Mouse (Mus musculus): ENCODE measurements at regions not wholly inside any gene's neighbourhood (a gene's known extent, or its start where the extent isn't known, plus 50 kb on each side); places are given as distances from the start of the nearest gene placed in this dataset.
A peak's percentile ranks its signal among the peaks of the same experiment; 100 is the strongest.

DNA sequence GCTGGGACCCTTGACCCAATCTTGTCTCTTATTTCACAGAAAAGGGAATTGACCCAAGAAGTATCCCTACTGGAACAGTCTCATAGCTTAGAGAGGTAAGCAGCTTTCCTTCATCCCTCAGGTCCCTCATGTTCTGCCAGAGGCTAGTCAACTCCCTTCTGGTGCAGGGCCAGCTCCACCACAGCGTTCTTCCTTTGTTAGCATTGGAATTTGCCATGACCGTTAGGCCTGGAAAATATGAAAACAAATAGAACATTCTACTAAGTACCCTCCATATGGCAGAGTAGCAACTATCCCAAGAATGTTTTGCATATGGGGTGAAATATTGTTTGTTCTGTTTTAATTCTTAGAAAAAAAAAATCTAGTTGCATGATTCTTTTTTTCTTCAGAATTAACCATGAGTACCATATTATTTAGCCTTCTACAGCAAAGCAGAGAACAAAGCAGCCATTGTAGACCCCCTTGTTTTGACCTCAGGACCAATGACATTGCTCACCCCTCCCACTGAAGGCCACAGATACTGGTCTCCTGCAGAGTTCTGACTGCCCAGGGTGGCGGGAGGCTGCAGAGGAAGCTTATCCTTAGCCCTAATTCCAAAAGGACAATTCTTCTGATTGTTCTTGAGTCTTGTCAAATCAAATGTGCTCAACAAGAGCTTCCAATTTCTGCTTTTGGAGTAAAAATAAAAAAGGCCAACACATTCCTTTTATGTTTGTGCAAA, 78.1 kb upstream of the Ehbp1 start:
- no peaks in the 10 kb centered on the region for H3K36me3 ChIP-seq (ENCODE audit: insufficient read depth)
- H3K4me1 ChIP-seq (ENCODE audit: insufficient read depth), result no peaks in the 10 kb centered on the region
- H3K9me3 ChIP-seq (ENCODE audit: low read depth, low read length), result no peaks in the 10 kb centered on the region
- no peak overlapping the region for H3K4me3 ChIP-seq (ENCODE audit: low read depth, low read length)
- H3K27ac ChIP-seq (ENCODE audit: low read depth), result no peak overlapping the region
- DNase-seq, result no peak
- TF ChIP-seq CTCF (IDR thresholded peaks at IDR 0.05; ENCODE audit: low read depth), result no peak
- H3K9ac ChIP-seq, result no peak overlapping the region
- ATAC-seq (ENCODE audit: insufficient read depth), result no peak
- no peaks in the 10 kb centered on the region for H3K27me3 ChIP-seq (ENCODE audit: insufficient read depth, low read length)
- 57% methylated on average over 3 of the region's 3 CpGs for WGBS
- H3K4me2 ChIP-seq, result no peak overlapping the region

DNA sequence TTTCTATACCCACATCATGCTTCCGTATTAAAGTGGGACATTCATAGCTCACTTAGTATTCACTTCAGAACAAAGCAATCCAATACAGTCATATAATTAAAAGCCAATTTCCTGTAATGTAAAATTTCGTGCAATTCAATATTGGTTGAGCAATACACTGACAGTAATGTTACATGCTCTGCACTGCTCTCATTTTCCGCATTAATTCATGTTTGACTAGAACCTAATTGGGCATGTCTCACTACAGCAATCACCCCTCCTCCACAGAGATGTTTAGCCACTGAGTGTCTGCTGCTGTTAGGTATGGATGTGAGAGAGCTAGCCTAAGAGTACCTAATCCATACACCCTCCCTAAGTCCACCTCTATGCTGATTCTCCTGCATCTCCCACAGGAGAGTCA, 79.7 kb upstream of the Ehbp1 start:
- Histone ChIP-seq H3K27ac (ENCODE audit: low read depth) (no peak overlapping the region), H3K27me3 (ENCODE audit: insufficient read depth, low read length) (no peaks in the 10 kb centered on the region), H3K9ac (no peak overlapping the region), H3K4me3 (ENCODE audit: low read depth, low read length) (no peak overlapping the region), H3K36me3 (ENCODE audit: insufficient read depth) (no peaks in the 10 kb centered on the region), H3K9me3 (ENCODE audit: low read depth, low read length) (no peaks in the 10 kb centered on the region), H3K4me1 (ENCODE audit: insufficient read depth) (no peaks in the 10 kb centered on the region), H3K4me2 (no peak overlapping the region)
- DNase-seq (no peak), ATAC-seq (ENCODE audit: insufficient read depth) (no peak)
- TF ChIP-seq CTCF (IDR thresholded peaks at IDR 0.05; ENCODE audit: low read depth), result no peak
- WGBS, result 87% methylated on average over 3 of the region's 3 CpGs

DNA sequence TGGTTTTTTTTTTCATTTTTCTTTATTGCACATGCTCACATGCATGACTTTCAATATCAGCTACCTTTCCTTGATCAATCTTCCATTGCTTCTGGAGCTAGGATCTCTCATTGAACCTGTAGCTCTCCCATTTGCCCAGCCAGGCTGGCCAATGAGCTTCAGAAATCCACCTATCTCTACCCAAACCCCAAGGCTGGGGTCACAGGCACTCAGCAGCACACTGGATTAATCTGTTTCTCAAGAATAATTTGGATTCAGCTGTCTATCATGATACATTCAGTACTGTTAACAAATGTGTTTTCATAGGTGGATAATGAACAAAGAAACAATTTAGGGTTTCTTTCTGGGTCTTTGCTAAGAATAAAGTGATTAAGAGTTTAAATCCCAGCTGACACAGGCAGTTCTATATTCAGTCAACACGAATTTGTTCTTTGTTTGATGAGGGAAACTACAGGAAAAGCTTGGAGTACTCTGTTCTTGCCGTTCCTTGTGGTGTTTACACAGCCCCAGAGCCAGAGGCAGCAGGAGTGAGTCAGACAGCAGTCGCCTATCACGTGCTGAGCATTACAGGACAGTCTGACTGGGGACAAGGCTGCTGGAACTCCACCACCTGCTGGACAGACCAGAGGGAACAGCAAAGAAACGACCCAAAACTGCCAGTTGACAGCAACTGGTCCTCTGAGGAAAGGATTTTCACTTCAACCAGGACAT, 74.6 kb upstream of the Tmem17 start:
- Histone ChIP-seq H3K9ac (no peak overlapping the region), H3K4me3 (ENCODE audit: low read depth, low read length) (no peak overlapping the region), H3K36me3 (ENCODE audit: insufficient read depth) (no peaks in the 10 kb centered on the region), H3K27me3 (ENCODE audit: insufficient read depth, low read length) (no peaks in the 10 kb centered on the region), H3K4me2 (no peak overlapping the region), H3K27ac (ENCODE audit: low read depth) (0 out of 2 replicates have a peak overlapping the region, but pooled peaks have one; percentile 60), H3K4me1 (ENCODE audit: insufficient read depth) (peaks cover 15% of the 10 kb centered on the region; the same call in 1 of the 2 replicates), H3K9me3 (ENCODE audit: low read depth, low read length) (no peaks in the 10 kb centered on the region)
- WGBS, result 6% methylated on average over 5 of the region's 5 CpGs
- DNase-seq, result peak; percentile 80
- TF ChIP-seq CTCF (IDR thresholded peaks at IDR 0.05; ENCODE audit: low read depth), result peak; percentile 71
- ATAC-seq (ENCODE audit: insufficient read depth), result peak; percentile 95

DNA sequence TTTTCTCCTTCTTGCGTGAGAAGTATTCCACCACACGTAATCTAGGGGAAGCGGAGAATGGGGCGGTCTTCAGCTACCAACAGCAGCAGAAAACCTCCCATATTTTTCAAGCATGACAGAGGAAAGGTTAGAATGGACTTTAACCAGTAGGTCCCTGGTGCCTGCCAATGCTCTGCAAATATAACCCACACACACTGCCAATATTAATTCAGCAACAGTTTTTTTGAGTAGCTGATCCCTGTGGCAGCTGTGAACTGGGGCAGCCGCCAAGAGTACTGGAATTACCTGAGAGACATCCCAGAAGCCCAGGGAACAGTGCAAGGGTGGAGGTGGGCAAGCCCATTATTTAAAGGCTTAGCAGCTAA, 74.1 kb upstream of the Tmem17 start:
- Histone ChIP-seq H3K27ac (ENCODE audit: low read depth) (peak overlapping the region; percentile 60), H3K4me1 (ENCODE audit: insufficient read depth) (peaks cover 15% of the 10 kb centered on the region; the same call in 1 of the 2 replicates), H3K4me2 (no peak overlapping the region), H3K27me3 (ENCODE audit: insufficient read depth, low read length) (no peaks in the 10 kb centered on the region), H3K4me3 (ENCODE audit: low read depth, low read length) (no peak overlapping the region), H3K9ac (no peak overlapping the region), H3K9me3 (ENCODE audit: low read depth, low read length) (no peaks in the 10 kb centered on the region), H3K36me3 (ENCODE audit: insufficient read depth) (no peaks in the 10 kb centered on the region)
- ATAC-seq (ENCODE audit: insufficient read depth) (no peak; the same call in 1 of the 2 replicates), DNase-seq (no peak)
- no peak for TF ChIP-seq CTCF (IDR thresholded peaks at IDR 0.05; ENCODE audit: low read depth)
- WGBS, result 69% methylated on average over 5 of the region's 5 CpGs

DNA sequence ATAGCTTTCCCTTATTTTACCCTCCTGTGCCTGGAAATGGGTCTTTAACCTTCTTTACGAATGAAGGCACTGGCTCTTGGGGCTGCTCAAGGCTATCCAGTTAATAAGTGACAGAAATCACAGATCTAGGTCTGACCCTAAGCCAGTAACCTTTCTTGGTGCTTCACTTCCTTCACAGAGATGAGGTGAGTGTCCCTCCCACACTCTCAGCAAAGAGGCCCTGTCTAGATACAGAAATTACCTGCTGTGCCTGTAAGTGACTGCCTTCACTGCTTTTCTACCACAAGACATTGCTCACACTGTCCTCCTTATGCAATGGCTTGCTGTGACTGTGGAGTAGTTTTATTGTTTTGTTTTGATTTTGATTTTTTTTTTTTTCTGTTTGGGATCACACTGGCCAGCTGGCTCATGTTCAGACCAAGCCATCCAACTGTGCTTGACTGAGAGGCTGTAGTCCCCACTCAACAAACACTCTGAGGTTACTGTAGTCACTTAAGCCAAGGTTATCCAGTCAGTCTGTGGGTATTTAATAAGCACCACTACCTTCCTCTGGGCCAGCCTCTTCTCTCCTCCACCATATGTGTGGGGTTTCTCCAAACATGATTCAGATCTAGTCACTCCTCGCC, 73.3 kb upstream of the Tmem17 start:
- no peak for TF ChIP-seq CTCF (IDR thresholded peaks at IDR 0.05; ENCODE audit: low read depth)
- H3K27ac ChIP-seq (ENCODE audit: low read depth), result peak overlapping the region; percentile 33; the same call in 1 of the 2 replicates

DNA sequence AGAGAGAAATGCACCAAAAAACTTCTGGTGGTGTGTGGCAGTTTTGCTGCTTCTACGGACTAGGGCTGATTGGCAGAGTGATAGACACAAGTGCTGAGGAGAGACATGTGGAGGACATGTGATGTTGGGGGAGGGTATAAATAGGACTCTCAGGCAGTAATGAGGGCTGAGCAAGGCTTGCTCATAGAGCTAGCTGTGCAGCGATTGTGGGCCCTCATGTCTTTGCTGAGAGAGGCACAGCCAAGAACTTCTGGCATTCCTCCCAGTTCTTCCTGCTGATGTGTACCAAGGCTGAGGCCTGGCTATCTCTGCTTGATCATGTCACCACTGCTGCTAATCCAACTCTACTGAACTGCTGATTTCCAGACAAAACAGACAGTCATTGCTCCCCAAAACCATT, 71.4 kb upstream of the Tmem17 start:
- peak; percentile 92 for DNase-seq
- Histone ChIP-seq H3K36me3 (ENCODE audit: insufficient read depth) (no peaks in the 10 kb centered on the region), H3K4me3 (ENCODE audit: low read depth, low read length) (no peak overlapping the region), H3K9me3 (ENCODE audit: low read depth, low read length) (no peaks in the 10 kb centered on the region), H3K27ac (ENCODE audit: low read depth) (peak overlapping the region; percentile 70; the same call in 1 of the 2 replicates), H3K4me1 (ENCODE audit: insufficient read depth) (peaks cover 15% of the 10 kb centered on the region; the same call in 1 of the 2 replicates), H3K4me2 (no peak overlapping the region), H3K27me3 (ENCODE audit: insufficient read depth, low read length) (no peaks in the 10 kb centered on the region), H3K9ac (no peak overlapping the region)
- TF ChIP-seq CTCF (IDR thresholded peaks at IDR 0.05; ENCODE audit: low read depth), result no peak
- ATAC-seq (ENCODE audit: insufficient read depth), result peak; percentile 82
- WGBS, result 52% methylated on average over 2 of the region's 2 CpGs

More for the DNA sequence above, 73.3 kb upstream of the Tmem17 start:
- H3K36me3 ChIP-seq (ENCODE audit: insufficient read depth), result no peaks in the 10 kb centered on the region
- H3K27me3 ChIP-seq (ENCODE audit: insufficient read depth, low read length), result no peaks in the 10 kb centered on the region
- H3K4me3 ChIP-seq (ENCODE audit: low read depth, low read length), result no peak overlapping the region
- ATAC-seq (ENCODE audit: insufficient read depth) (peak; percentile 45; the same call in 1 of the 2 replicates), DNase-seq (peak; percentile 75)
- H3K4me1 ChIP-seq (ENCODE audit: insufficient read depth), result peaks cover 15% of the 10 kb centered on the region; the same call in 1 of the 2 replicates
- no peaks in the 10 kb centered on the region for H3K9me3 ChIP-seq (ENCODE audit: low read depth, low read length)
- 50% methylated on average over 2 of the region's 2 CpGs for WGBS
- H3K9ac ChIP-seq, result no peak overlapping the region
- H3K4me2 ChIP-seq, result no peak overlapping the region

DNA sequence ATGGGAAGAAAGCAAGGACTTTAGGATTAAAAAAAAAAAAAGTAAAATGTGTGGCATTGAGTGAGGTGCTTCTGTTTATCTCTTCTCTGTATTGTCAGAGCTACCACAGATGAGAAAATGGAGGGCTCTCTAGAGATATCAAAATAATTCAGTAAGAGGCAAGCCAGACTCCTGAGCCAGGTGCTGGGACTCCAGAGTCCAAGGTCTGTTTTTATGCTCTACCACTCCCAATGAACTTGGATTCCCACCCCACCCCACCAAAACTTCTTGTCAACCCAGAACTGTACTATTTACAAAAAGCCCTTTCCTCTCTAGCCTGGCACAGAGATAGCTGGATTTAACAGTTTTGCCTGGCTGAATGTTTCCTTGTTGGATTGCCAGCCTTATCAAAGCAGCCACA, 58.7 kb upstream of the Tmem17 start:
- DNase-seq (no peak), ATAC-seq (ENCODE audit: insufficient read depth) (no peak)
- H3K27me3 ChIP-seq (ENCODE audit: insufficient read depth, low read length), result no peaks in the 10 kb centered on the region
- H3K9me3 ChIP-seq (ENCODE audit: low read depth, low read length), result no peaks in the 10 kb centered on the region
- no peak overlapping the region for H3K9ac ChIP-seq
- H3K4me2 ChIP-seq, result no peak overlapping the region
- no peak overlapping the region for H3K27ac ChIP-seq (ENCODE audit: low read depth)
- no peaks in the 10 kb centered on the region for H3K36me3 ChIP-seq (ENCODE audit: insufficient read depth)
- no peak for TF ChIP-seq CTCF (IDR thresholded peaks at IDR 0.05; ENCODE audit: low read depth)
- H3K4me1 ChIP-seq (ENCODE audit: insufficient read depth), result no peaks in the 10 kb centered on the region
- no peak overlapping the region for H3K4me3 ChIP-seq (ENCODE audit: low read depth, low read length)

Measured in lung, embryonic 14.5 days (tissue).